Mouse (Mus musculus) neural tube, embryonic 11.5 days (tissue): ENCODE data around the gene Ucma. TPM values are rescaled to one million over a fixed set of nuclear protein-coding genes. Genes with fewer than 3 reads are reported as not detected.

Source experiments
- ATAC-seq: fragments of 200-750 bp; cut with Nextera tagmentation; 2 replicates; pipeline ENCODE4 v1.8.0; 2017; ENCODE audit warnings: moderate number of reproducible peaks, mild to moderate bottlenecking, moderate TSS enrichment, moderate library complexity; ENCODE audit not compliant: insufficient read depth, low FRiP score, low TSS enrichment
- DNase-seq: peaks from one replicate; pipeline ENCODE4 v3.0.0-alpha.2; 2015; ENCODE audit warnings: low spot score
- H3K27ac ChIP-seq: fragments of 300-500 bp; sonication (generic); 2 replicates; pipeline ENCODE4 v1.5.1; 2014; ENCODE audit warnings: low read depth, mild to moderate bottlenecking, low read length
- H3K27me3 ChIP-seq: fragments of 300-500 bp; sonication (generic); 2 replicates; pipeline ENCODE4 v1.6.1; 2014; ENCODE audit warnings: mild to moderate bottlenecking, low read length, mixed read lengths; ENCODE audit not compliant: control insufficient read depth, insufficient read depth
- H3K36me3 ChIP-seq: fragments of 300-500 bp; sonication (generic); 2 replicates; pipeline ENCODE4 v1.6.1; 2014; ENCODE audit warnings: mild to moderate bottlenecking, low read length, moderate library complexity, mixed read lengths; ENCODE audit not compliant: control insufficient read depth, insufficient read depth
- H3K4me1 ChIP-seq: fragments of 300-500 bp; sonication (generic); 2 replicates; pipeline ENCODE4 v1.6.1; 2014; ENCODE audit warnings: low read length, mixed read lengths; ENCODE audit not compliant: control insufficient read depth, insufficient read depth
- H3K4me2 ChIP-seq: fragments of 300-500 bp; sonication (generic); 2 replicates; pipeline ENCODE4 v1.6.1; 2014; ENCODE audit warnings: low read depth, mild to moderate bottlenecking, moderate library complexity
- H3K4me3 ChIP-seq: fragments of 300-500 bp; sonication (generic); 2 replicates; pipeline ENCODE4 v1.5.1; 2014; ENCODE audit warnings: low read depth, low read length
- H3K9ac ChIP-seq: fragments of 300-500 bp; sonication (generic); 2 replicates; pipeline ENCODE4 v1.6.1; 2014; ENCODE audit warnings: mild to moderate bottlenecking, low read length
- H3K9me3 ChIP-seq: fragments of 300-500 bp; sonication (generic); 2 replicates; pipeline ENCODE4 v1.6.1; 2016; ENCODE audit warnings: low read length; ENCODE audit not compliant: control insufficient read depth
- WGBS: fragments of 180-500 bp; shearing (Covaris S2); extraction: QIAGEN DNeasy Blood & Tissue Kit; methylation state at CpG from one replicate; pipeline ENCODE4 v1.1.7; 2014; 5-methylcytosine and 5-hydroxymethylcytosine counted together
- polyA plus RNA-seq: library from polyadenylated mRNA; unstranded; fragments of >200 nt; fragmentation: Nextera tagmentation; extraction: Ambion mirVana; gene quantifications from 2 replicates; pipeline ENCODE4 v1.2.1, GENCODE M21; 2014

The Ucma gene
- polyA plus RNA-seq, 1 experiment from 2014 or later, result 0.42 TPM

- no peak overlapping the region for H3K9ac ChIP-seq
- no peak overlapping the region for H3K27ac ChIP-seq
- no peak overlapping the region for H3K4me3 ChIP-seq
- no peak overlapping the region for H3K4me2 ChIP-seq
- no peak for ATAC-seq
- H3K36me3 ChIP-seq, result no peaks in the 10 kb centered on the region
- no peaks in the 10 kb centered on the region for H3K4me1 ChIP-seq
- H3K9me3 ChIP-seq, result no peaks in the 10 kb centered on the region
- no peaks in the 10 kb centered on the region for H3K27me3 ChIP-seq
- DNase-seq, result no peak
- 69% methylated on average over 6 of the region's 6 CpGs for WGBS
Measured at GRCm38 (mm10) chr2:5027057-5027456, 51.1 kb downstream of the Ucma start.

DNA sequence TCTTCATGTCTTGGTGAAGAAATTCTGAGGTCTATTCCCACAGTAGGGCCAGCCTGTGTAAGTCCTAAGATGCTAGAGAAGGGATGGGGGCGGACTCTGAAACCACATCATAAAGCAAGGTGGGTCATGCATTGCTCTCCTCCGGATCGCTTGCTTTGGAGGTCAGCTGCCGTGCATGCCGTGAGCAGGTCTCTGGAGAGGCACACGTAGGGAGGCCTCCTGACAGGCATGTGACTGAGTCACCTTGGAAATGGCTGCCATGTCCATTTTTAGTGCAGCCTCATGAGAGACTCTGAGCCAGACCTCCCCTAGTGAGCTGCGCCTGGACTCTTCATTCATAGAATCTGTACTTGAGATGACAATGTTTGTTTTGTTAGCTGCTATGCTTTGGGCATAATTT lies 52.1 kb downstream of the Ucma start:
- 86% methylated on average over 7 of the region's 7 CpGs for WGBS
- no peaks in the 10 kb centered on the region for H3K4me1 ChIP-seq
- no peak overlapping the region for H3K4me2 ChIP-seq
- H3K27me3 ChIP-seq, result no peaks in the 10 kb centered on the region
- no peak overlapping the region for H3K4me3 ChIP-seq
- H3K36me3 ChIP-seq, result no peaks in the 10 kb centered on the region
- ATAC-seq (no peak), DNase-seq (no peak)
- no peaks in the 10 kb centered on the region for H3K9me3 ChIP-seq
- H3K9ac ChIP-seq, result no peak overlapping the region
- no peak overlapping the region for H3K27ac ChIP-seq

DNA sequence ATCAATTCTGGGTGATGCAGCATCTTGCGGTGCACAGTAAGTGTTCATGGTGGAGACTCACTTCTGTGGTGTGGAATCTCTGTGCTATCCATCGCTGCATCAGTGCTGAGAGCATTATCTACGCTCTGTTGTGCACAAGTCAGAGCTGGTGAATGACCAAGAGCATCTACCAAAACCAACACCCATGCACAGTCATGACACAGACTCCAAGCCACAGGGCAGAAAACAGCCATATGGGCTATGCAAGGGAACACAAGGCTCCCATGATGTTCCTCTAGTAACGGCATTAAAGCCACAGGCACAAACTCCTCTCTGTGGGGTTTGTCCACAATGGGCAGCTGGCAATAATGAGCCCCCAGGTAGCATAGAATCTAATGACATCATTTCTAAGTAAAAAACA lies 53.9 kb downstream of the Ucma start:
- Histone ChIP-seq H3K4me3 (no peak overlapping the region), H3K9ac (no peak overlapping the region), H3K27me3 (no peaks in the 10 kb centered on the region), H3K4me1 (no peaks in the 10 kb centered on the region), H3K36me3 (no peaks in the 10 kb centered on the region), H3K9me3 (no peaks in the 10 kb centered on the region), H3K27ac (no peak overlapping the region), H3K4me2 (no peak overlapping the region)
- DNase-seq, result no peak
- no peak for ATAC-seq
- 93% methylated on average over 4 of the region's 4 CpGs for WGBS

DNA sequence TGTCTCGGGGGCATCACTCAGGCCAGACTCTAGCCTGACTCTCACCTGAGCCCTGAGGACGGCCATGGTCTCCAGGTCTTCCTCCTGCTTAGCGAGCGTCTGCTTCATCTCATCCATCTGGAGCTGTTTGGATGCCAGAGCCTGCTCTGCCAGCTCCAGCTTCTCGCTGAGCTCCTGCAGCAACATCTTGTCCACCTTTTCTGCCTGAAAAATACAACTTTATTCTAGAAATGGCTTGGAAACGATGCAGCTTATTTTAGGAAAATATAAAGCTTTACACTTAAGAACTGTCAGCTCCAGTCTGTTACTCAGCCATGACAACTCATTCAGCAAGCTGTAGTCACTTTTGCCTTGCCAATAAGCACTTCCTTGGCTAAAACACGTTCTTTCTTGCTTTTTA lies 55.3 kb downstream of the Ucma start:
- no peaks in the 10 kb centered on the region for H3K36me3 ChIP-seq
- DNase-seq (no peak), ATAC-seq (no peak)
- H3K9me3 ChIP-seq, result no peaks in the 10 kb centered on the region
- 87% methylated on average over 7 of the region's 7 CpGs for WGBS
- no peaks in the 10 kb centered on the region for H3K4me1 ChIP-seq
- no peak overlapping the region for H3K4me2 ChIP-seq
- H3K4me3 ChIP-seq, result no peak overlapping the region
- no peak overlapping the region for H3K9ac ChIP-seq
- H3K27ac ChIP-seq, result no peak overlapping the region
- no peaks in the 10 kb centered on the region for H3K27me3 ChIP-seq

DNA sequence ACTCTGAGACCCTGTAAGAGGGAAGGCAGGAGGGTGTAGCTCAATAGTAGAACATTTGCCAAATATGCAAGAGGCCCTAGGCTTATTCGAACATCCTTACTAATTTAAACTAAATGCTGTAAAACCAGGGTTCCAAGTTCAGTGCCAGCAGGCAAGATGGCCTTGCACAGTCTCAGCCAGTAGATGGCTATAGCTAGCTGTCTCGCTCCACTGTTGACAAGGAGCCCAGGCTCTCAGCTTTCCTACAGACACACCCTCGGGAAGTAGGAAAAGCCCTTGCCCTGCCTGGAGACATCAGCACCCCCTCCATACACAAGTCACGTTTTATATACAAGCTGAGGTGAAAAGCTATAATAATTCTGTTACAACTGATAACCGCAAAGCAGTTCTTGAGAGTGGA lies 56.7 kb downstream of the Ucma start:
- no peaks in the 10 kb centered on the region for H3K27me3 ChIP-seq
- H3K9ac ChIP-seq, result no peak overlapping the region
- H3K36me3 ChIP-seq, result no peaks in the 10 kb centered on the region
- no peak for ATAC-seq
- H3K4me3 ChIP-seq, result no peak overlapping the region
- no peak overlapping the region for H3K4me2 ChIP-seq
- H3K27ac ChIP-seq, result no peak overlapping the region
- 82% methylated on average over 5 of the region's 5 CpGs for WGBS
- H3K9me3 ChIP-seq, result no peaks in the 10 kb centered on the region
- DNase-seq, result no peak
- peaks cover 2% of the 10 kb centered on the region; the same call in 1 of the 2 replicates for H3K4me1 ChIP-seq

DNA sequence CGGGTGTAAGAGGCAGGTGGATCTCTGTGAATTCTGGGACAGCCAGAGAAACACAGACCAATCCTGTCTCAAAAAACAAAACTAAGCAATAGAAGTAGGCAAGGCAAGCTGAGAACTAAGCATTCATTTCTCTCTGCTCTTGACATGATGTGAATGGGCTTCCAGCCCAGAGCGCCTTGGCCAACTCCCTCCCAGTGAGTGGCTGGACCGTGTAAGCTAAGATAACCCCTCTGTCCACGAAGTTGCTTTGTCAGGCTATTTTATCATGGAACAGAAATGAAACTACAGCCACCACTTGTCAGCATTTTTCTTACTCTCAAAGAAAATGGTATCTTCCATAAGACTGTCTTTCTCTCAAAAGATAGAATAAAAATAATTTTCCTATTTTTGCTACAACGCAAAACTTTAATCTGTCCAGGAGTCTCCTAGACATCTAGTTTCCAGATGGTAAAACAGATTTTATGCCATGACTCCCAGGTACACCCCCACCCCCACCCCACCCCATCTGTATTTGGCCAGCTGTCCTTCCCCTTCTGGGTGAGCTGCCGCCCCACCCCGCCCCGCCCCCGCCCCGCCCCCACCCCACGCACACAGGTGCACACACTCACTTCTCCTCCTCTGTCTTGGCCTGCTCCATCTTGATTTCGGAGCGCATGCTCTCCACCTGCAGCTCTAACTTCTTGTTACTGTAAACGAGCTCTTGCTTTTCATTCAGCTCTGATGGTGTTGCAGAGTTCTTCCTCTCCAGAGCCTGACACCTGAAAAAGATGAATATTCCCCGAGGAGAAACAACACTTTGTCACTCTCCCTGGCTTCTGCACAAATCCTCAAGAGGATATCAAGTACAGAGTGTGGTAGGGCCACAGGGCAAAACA lies 57.9 kb downstream of the Ucma start:
- no peak overlapping the region for H3K27ac ChIP-seq
- no peaks in the 10 kb centered on the region for H3K36me3 ChIP-seq
- 70% methylated on average over 12 of the region's 15 CpGs for WGBS
- ATAC-seq (no peak), DNase-seq (no peak)
- no peaks in the 10 kb centered on the region for H3K9me3 ChIP-seq
- no peaks in the 10 kb centered on the region for H3K27me3 ChIP-seq
- H3K4me2 ChIP-seq, result no peak overlapping the region
- no peak overlapping the region for H3K4me3 ChIP-seq
- H3K4me1 ChIP-seq, result peaks cover 2% of the 10 kb centered on the region; the same call in 1 of the 2 replicates
- no peak overlapping the region for H3K9ac ChIP-seq

- Histone ChIP-seq H3K4me1 (peaks cover 2% of the 10 kb centered on the region; the same call in 1 of the 2 replicates), H3K9ac (no peak overlapping the region), H3K9me3 (no peaks in the 10 kb centered on the region), H3K27ac (no peak overlapping the region), H3K4me3 (no peak overlapping the region), H3K27me3 (no peaks in the 10 kb centered on the region), H3K4me2 (no peak overlapping the region), H3K36me3 (no peaks in the 10 kb centered on the region)
- DNase-seq (no peak), ATAC-seq (no peak)
- 88% methylated on average over 8 of the region's 8 CpGs for WGBS
Measured at GRCm38 (mm10) chr2:5034801-5035200, 58.9 kb downstream of the Ucma start.

- Histone ChIP-seq H3K27me3 (no peaks in the 10 kb centered on the region), H3K36me3 (no peaks in the 10 kb centered on the region), H3K9me3 (no peaks in the 10 kb centered on the region), H3K4me1 (peaks cover 2% of the 10 kb centered on the region; the same call in 1 of the 2 replicates), H3K27ac (no peak overlapping the region), H3K9ac (no peak overlapping the region), H3K4me3 (no peak overlapping the region), H3K4me2 (no peak overlapping the region)
- ATAC-seq (no peak), DNase-seq (no peak)
- 87% methylated on average over 9 of the region's 9 CpGs for WGBS
Measured at GRCm38 (mm10) chr2:5035241-5035640, 59.3 kb downstream of the Ucma start.
